In the genomic region with DNA sequence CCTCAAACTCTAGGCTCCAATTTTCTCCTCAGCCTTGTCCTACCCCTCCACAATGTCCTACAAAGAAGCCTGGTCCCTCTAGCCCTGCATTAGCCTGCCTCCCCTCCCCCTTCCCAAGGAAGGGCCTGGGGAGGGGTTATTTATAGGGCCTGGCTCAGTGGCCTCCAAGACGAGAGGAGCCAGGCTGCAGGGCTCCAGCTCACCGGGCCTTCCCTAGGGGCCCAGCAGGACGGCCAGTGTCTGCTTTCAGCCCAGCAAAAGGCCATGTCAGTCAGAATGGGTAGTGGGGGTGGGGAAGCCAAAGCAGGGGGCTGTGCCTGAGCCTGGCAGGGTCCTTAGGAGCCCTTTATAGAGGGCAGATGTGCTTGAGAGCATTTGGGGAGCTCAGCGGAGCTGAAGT, we compare ENCODE assay signal across 13 mouse cellular contexts. TPM values are rescaled to one million over a fixed set of nuclear protein-coding genes. Genes with fewer than 3 reads are reported as not detected.
DNase-seq lines count a peak whose midpoint lies in the region; ATAC-seq lines count a peak whose summit lies in the region.
"Had no signal": no experiment of that assay in that cellular context is flagged by ENCODE, and none has a peak within 500 bp of the region (broad histone marks: within the 10 kb centered on the region; RNA-seq: fewer than 3 reads in every experiment).

No protein-coding gene starts in this region.

- no peak for DNase-seq in heart, adult 8-10 months (ENCODE audit: low spot score)
- DNase-seq in retina, postnatal 1 day: peak; percentile 21
- DNase-seq in retina, embryonic 14.5 days (ENCODE audit: low spot score): no peak
- no peak for DNase-seq in spleen, postnatal 36 days (ENCODE audit: low spot score in 2 of 2)
- DNase-seq: adrenal gland, postnatal 25 days; lung, adult 2 months had no signal

- no peaks in the 10 kb centered on the region for H3K9me3 ChIP-seq in heart, embryonic 11.5 days (replicated peaks; ENCODE audit: control insufficient read depth, low read length)
- no peaks in the 10 kb centered on the region for H3K9me3 ChIP-seq in heart, embryonic 15.5 days (replicated peaks)
- H3K9me3 ChIP-seq in liver, embryonic 12.5 days (replicated peaks): no peaks in the 10 kb centered on the region

- no peaks in the 10 kb centered on the region for H3K36me3 ChIP-seq in heart, embryonic 11.5 days (ENCODE audit: control insufficient read depth, insufficient read depth, low read length)
- H3K36me3 ChIP-seq in heart, embryonic 15.5 days: no peaks in the 10 kb centered on the region
- H3K36me3 ChIP-seq in liver, embryonic 12.5 days: no peaks in the 10 kb centered on the region

- H3K4me1 ChIP-seq in heart, embryonic 11.5 days (ENCODE audit: control insufficient read depth, insufficient read depth, low read length): peaks cover 57% of the 10 kb centered on the region
- peaks cover 66% of the 10 kb centered on the region for H3K4me1 ChIP-seq in heart, embryonic 15.5 days (replicated peaks)
- peaks cover 54% of the 10 kb centered on the region for H3K4me1 ChIP-seq in liver, embryonic 12.5 days

- H3K4me2 ChIP-seq in heart, embryonic 11.5 days: peak overlapping the region; percentile 32
- H3K4me2 ChIP-seq in heart, embryonic 15.5 days: no peak overlapping the region
- H3K4me2 ChIP-seq in liver, embryonic 12.5 days: no peak overlapping the region

- WGBS in heart, embryonic 11.5 days (ENCODE audit: insufficient replicate concordance): 7% methylated on average over 4 of the region's 4 CpGs
- WGBS in heart, embryonic 15.5 days: 28% methylated on average over 4 of the region's 4 CpGs
- 42% methylated on average over 4 of the region's 4 CpGs for whole genome bisulfite sequencing in liver, embryonic 12.5 days (ENCODE audit: insufficient replicate concordance)

- peak overlapping the region; percentile 63 for H3K9ac ChIP-seq in heart, embryonic 11.5 days (ENCODE audit: low read depth, low read length)
- H3K9ac ChIP-seq in heart, embryonic 15.5 days: no peak overlapping the region
- H3K9ac ChIP-seq in liver, embryonic 12.5 days: no peak overlapping the region

- ATAC-seq in heart, embryonic 11.5 days (replicated peaks; ENCODE audit: insufficient number of reproducible peaks, low FRiP score, low TSS enrichment): no peak; the same call in 1 of the 2 replicates
- ATAC-seq in heart, embryonic 15.5 days (replicated peaks; ENCODE audit: insufficient number of reproducible peaks, insufficient read depth, low FRiP score, low read depth): no peak
- no peak for ATAC-seq in frontal cortex, adult (ENCODE audit: low TSS enrichment)
- ATAC-seq in liver, embryonic 12.5 days: no peak
- ATAC-seq: hindbrain, postnatal 0 days had no signal

- H3K27me3 ChIP-seq in heart, embryonic 11.5 days (ENCODE audit: control insufficient read depth, insufficient read depth, low read length): no peaks in the 10 kb centered on the region
- no peaks in the 10 kb centered on the region for H3K27me3 ChIP-seq in heart, embryonic 15.5 days
- H3K27me3 ChIP-seq in liver, embryonic 12.5 days (replicated peaks): peaks cover 36% of the 10 kb centered on the region

- peak overlapping the region; percentile 63 for H3K27ac ChIP-seq in heart, embryonic 11.5 days (ENCODE audit: low read depth, low read length)
- H3K27ac ChIP-seq in heart, embryonic 15.5 days: peak overlapping the region; percentile 70
- no peak overlapping the region for H3K27ac ChIP-seq in liver, embryonic 12.5 days
- H3K27ac ChIP-seq: hindbrain, postnatal 0 days; stomach, postnatal 0 days had no signal

- no peak overlapping the region for H3K4me3 ChIP-seq in heart, embryonic 11.5 days (ENCODE audit: low read depth, low read length)
- H3K4me3 ChIP-seq in heart, embryonic 15.5 days: no peak overlapping the region
- no peak overlapping the region for H3K4me3 ChIP-seq in liver, embryonic 12.5 days

RNA-seq across cellular contexts. Expression of gene Smtnl2, which starts 5.9 kb away (rescaled TPM):
- 107 and 123 TPM in 2 replicates for polyA plus RNA-seq in heart, embryonic 11.5 days (2014; fragmentation: Nextera tagmentation; extraction: Ambion mirVana)
- 10 to 100 TPM; 13.6 to 18.9 (median 16.5) TPM for total RNA-seq in heart, adult 8-10 months (2022)
- 114 and 133 TPM in 2 replicates for polyA plus RNA-seq in heart, embryonic 15.5 days (2015; fragmentation: Nextera tagmentation; extraction: Ambion mirVana)
- 11.3 and 12.5 TPM in 2 replicates for polyA plus RNA-seq in liver, embryonic 12.5 days (2016; fragmentation: Nextera tagmentation; extraction: Ambion mirVana)

RNA-seq across cellular contexts. Expression of gene Ggt6, which starts 17.9 kb away (rescaled TPM):
- not detected in 2 replicates for polyA plus RNA-seq in heart, embryonic 11.5 days (2014; fragmentation: Nextera tagmentation; extraction: Ambion mirVana)
- under 1 TPM in 2 of 4 experiments, not detected in 2; 0.32 to 0.44 TPM for total RNA-seq in heart, adult 8-10 months (2022)
- 0.15 TPM in 1 of 2 replicates, not detected in the other for polyA plus RNA-seq in heart, embryonic 15.5 days (2015; fragmentation: Nextera tagmentation; extraction: Ambion mirVana)
- 0.12 TPM in 1 of 2 replicates, not detected in the other for polyA plus RNA-seq in liver, embryonic 12.5 days (2016; fragmentation: Nextera tagmentation; extraction: Ambion mirVana)
- total RNA-seq: hindbrain, postnatal 0 days; left cerebral cortex, postnatal 25 days had no signal
- polyA plus RNA-seq: hindbrain, postnatal 0 days had no signal

RNA-seq across cellular contexts. Expression of gene Mybbp1a, which starts 23.8 kb away (rescaled TPM):
- 93.8 and 101 TPM in 2 replicates for polyA plus RNA-seq in heart, embryonic 11.5 days (2014; fragmentation: Nextera tagmentation; extraction: Ambion mirVana)
- 10 to 100 TPM; 42.4 to 49.4 (median 45.9) TPM for total RNA-seq in heart, adult 8-10 months (2022)
- 57.8 and 83.8 TPM in 2 replicates for polyA plus RNA-seq in heart, embryonic 15.5 days (2015; fragmentation: Nextera tagmentation; extraction: Ambion mirVana)
- polyA plus RNA-seq in liver, embryonic 12.5 days (2016; fragmentation: Nextera tagmentation; extraction: Ambion mirVana): 174 and 192 TPM in 2 replicates

RNA-seq across cellular contexts. Expression of gene Tekt1, which starts 55.1 kb away (rescaled TPM):
- 0.52 and 0.99 TPM in 2 replicates for polyA plus RNA-seq in heart, embryonic 11.5 days (2014; fragmentation: Nextera tagmentation; extraction: Ambion mirVana)
- under 1 TPM in 1 of 4 experiments, not detected in 3; 0.28 TPM for total RNA-seq in heart, adult 8-10 months (2022)
- polyA plus RNA-seq in heart, embryonic 15.5 days (2015; fragmentation: Nextera tagmentation; extraction: Ambion mirVana): 0.72 and 1.1 TPM in 2 replicates
- 0.08 and 0.12 TPM in 2 replicates for polyA plus RNA-seq in liver, embryonic 12.5 days (2016; fragmentation: Nextera tagmentation; extraction: Ambion mirVana)
- polyA plus RNA-seq: stomach, postnatal 0 days had no signal
